ENCODE assay signal across 23 mouse cellular contexts in genomic region chr3:79074970-79075369, GRCm38 (mm10).
DNase-seq lines count a peak whose midpoint lies in the region; ATAC-seq and TF ChIP-seq lines count a peak whose summit lies in the region.
"Had no signal": no experiment of that assay in that cellular context is flagged by ENCODE, and none has a peak within 500 bp of the region (broad histone marks: within the 10 kb centered on the region; RNA-seq: fewer than 3 reads in every experiment).

No protein-coding gene starts in this region.

- no peak for TF ChIP-seq CTCF in MEL (IDR thresholded peaks at IDR 0.05 in 2 of 3, conservative IDR thresholded peaks at IDR 0.05 in 1 of 3; ENCODE audit: control insufficient read depth in 1 of 3, insufficient read depth in 1 of 3, low read depth in 2 of 3, low read length in 3 of 3, poor library complexity in 1 of 3, severe bottlenecking in 1 of 3)

- H3K4me3 ChIP-seq in MEL (ENCODE audit: control insufficient read depth in 1 of 2, insufficient read depth in 1 of 2, low read depth in 2 of 2, low read length in 2 of 2), result no peak overlapping the region
- H3K4me3 ChIP-seq: embryonic facial prominence, embryonic 10.5 days; embryonic facial prominence, embryonic 12.5 days; forebrain, embryonic 13.5 days; forebrain, embryonic 15.5 days had no signal

- H3K27ac ChIP-seq in MEL (ENCODE audit: control insufficient read depth, low read depth, low read length), result no peak overlapping the region; the same call in 1 of the 2 replicates
- H3K27ac ChIP-seq: embryonic facial prominence, embryonic 10.5 days; embryonic facial prominence, embryonic 12.5 days; forebrain, embryonic 13.5 days; forebrain, embryonic 15.5 days had no signal

- no peaks in the 10 kb centered on the region for H3K79me2 ChIP-seq in MEL (ENCODE audit: control insufficient read depth, insufficient read depth, low read length, poor library complexity)

- no peaks in the 10 kb centered on the region for H3K9me3 ChIP-seq in MEL (replicated peaks; ENCODE audit: insufficient read depth, low read length)
- H3K9me3 ChIP-seq: embryonic facial prominence, embryonic 10.5 days; embryonic facial prominence, embryonic 12.5 days; forebrain, embryonic 13.5 days; forebrain, embryonic 15.5 days; G1E had no signal

- H3K27me3 ChIP-seq in MEL (ENCODE audit: control insufficient read depth in 1 of 2, insufficient read depth in 2 of 2, low read length in 2 of 2), result no peaks in the 10 kb centered on the region
- H3K27me3 ChIP-seq: CH12.LX; embryonic facial prominence, embryonic 12.5 days; forebrain, embryonic 13.5 days; forebrain, embryonic 15.5 days had no signal

- peaks cover 5 to 19% of the 10 kb centered on the region in 2 experiments for H3K4me1 ChIP-seq in MEL (ENCODE audit: control insufficient read depth in 1 of 2, insufficient read depth in 2 of 2, low read length in 2 of 2)
- H3K4me1 ChIP-seq: embryonic facial prominence, embryonic 12.5 days; forebrain, embryonic 13.5 days; forebrain, embryonic 15.5 days had no signal

- no peak for TF ChIP-seq RAD21 in MEL (IDR thresholded peaks at IDR 0.05; ENCODE audit: low read depth, low read length)

- peaks cover 0 to 20% of the 10 kb centered on the region in 2 experiments; a peak in 3 of 4 replicates for H3K36me3 ChIP-seq in MEL (ENCODE audit: control insufficient read depth in 1 of 2, insufficient read depth in 2 of 2, low read length in 2 of 2)

- TF ChIP-seq POLR2A in MEL (IDR thresholded peaks at IDR 0.05; ENCODE audit: control insufficient read depth in 1 of 2, insufficient read depth in 1 of 2, low read depth in 1 of 2, low read length in 2 of 2, poor library complexity in 1 of 2), result no peak

- intact Hi-C loops in heart, postnatal 36 days (cut with DNase I), result loop anchor here (5.0 kb wide), 1 partner anchor 113 kb away; no protein-coding TSS in a partner anchor
- intact Hi-C loops in gastrocnemius, postnatal 14 days (cut with DNase I; ENCODE audit: low total_unique reads), result no loop called here

- DNase-seq in heart, adult 11 months, result peak; percentile 68
- DNase-seq in heart, postnatal 36 days, result no peak
- peak; percentile 8 for DNase-seq in MEL (ENCODE audit: low read depth, low spot score)
- DNase-seq in kidney, adult 18-20 months, result no peak
- no peak for DNase-seq in gastrocnemius, postnatal 14 days
- DNase-seq: adrenal gland, adult 2 months; adrenal gland, postnatal 10 days; adrenal gland, postnatal 25 days; B cell, adult 2 months; cerebellum, adult 11-12 months; cerebellum, adult 2 months; cerebellum, adult 9-10 months; cerebellum, postnatal 10 days; cerebellum, postnatal 25 days; forebrain, postnatal 0 days had no signal

- TF ChIP-seq EP300 in MEL (IDR thresholded peaks at IDR 0.05; ENCODE audit: low read depth in 1 of 2, low read length in 2 of 2), result no peak

- ATAC-seq in granulocyte monocyte progenitor cell, adult 5-6 weeks (replicated peaks; ENCODE audit: poor library complexity, severe bottlenecking), result peak; percentile 60
- ATAC-seq: CD4-positive, CD25-positive, alpha-beta regulatory T cell, adult 4 months; forebrain, embryonic 13.5 days; forebrain, embryonic 15.5 days; forebrain, postnatal 0 days had no signal

- no peak overlapping the region for H3K9ac ChIP-seq in MEL (ENCODE audit: control insufficient read depth, low read depth, low read length, poor library complexity, severe bottlenecking)
- H3K9ac ChIP-seq: embryonic facial prominence, embryonic 12.5 days; forebrain, embryonic 13.5 days; forebrain, embryonic 15.5 days; forebrain, postnatal 0 days had no signal

TF ChIP-seq in MEL, 35 proteins besides CTCF, POLR2A, EP300 and RAD21:
- TF ChIP-seq ELF1 (IDR thresholded peaks at IDR 0.05; ENCODE audit: low read depth, low read length) (no peak), TAL1 (IDR thresholded peaks at IDR 0.05; ENCODE audit: low read length) (no peak), E2F4 (IDR thresholded peaks at IDR 0.05; ENCODE audit: borderline replicate concordance, low read depth, low read length) (no peak), USF1 (IDR thresholded peaks at IDR 0.05; ENCODE audit: low read depth, low read length) (no peak), TBP (IDR thresholded peaks at IDR 0.05; ENCODE audit: low read depth, low read length) (no peak), BHLHE40 (IDR thresholded peaks at IDR 0.05; ENCODE audit: borderline replicate concordance, low read depth, low read length) (no peak), POLR2AphosphoS5 (IDR thresholded peaks at IDR 0.05; ENCODE audit: borderline replicate concordance, low read depth, low read length) (no peak), MAFK (IDR thresholded peaks at IDR 0.05; ENCODE audit: borderline replicate concordance, low read depth, low read length) (no peak), KAT2A (conservative IDR thresholded peaks at IDR 0.05; ENCODE audit: low read depth, low read length) (no peak), ZC3H11A (IDR thresholded peaks at IDR 0.05; ENCODE audit: low read depth, low read length) (no peak)

Comparison
In these comparisons a context has a peak if more than half of its experiments do, and no peak if none do; other contexts are left out.
1. DNase-seq: peak in heart, adult 11 months (single experiment) and MEL (single experiment); none in heart, postnatal 36 days (0 of 2), kidney, adult 18-20 months (single experiment) and gastrocnemius, postnatal 14 days (single experiment).